Mouse (Mus musculus): ENCODE results near the gene Lypd6b. TPM values are rescaled to one million over a fixed set of nuclear protein-coding genes. Genes with fewer than 3 reads are reported as not detected.

Lypd6b gene
- total and polyA plus RNA-seq, 2 experiments from 2014 or later = 13.9 to 21.8 TPM

- Histone ChIP-seq H3K4me1 (ENCODE audit: insufficient read depth, low read length) (no peaks in the 10 kb centered on the region), H3K36me3 (ENCODE audit: insufficient read depth, low read length) (no peaks in the 10 kb centered on the region), H3K27ac (no peak overlapping the region), H3K27me3 (ENCODE audit: insufficient read depth, low read length) (no peaks in the 10 kb centered on the region; the same call in 1 of the 2 replicates), H3K4me3 (ENCODE audit: low read length) (no peak overlapping the region), H3K9ac (replicated peaks; ENCODE audit: low read length) (no peak overlapping the region), H3K9me3 (ENCODE audit: low read length) (no peaks in the 10 kb centered on the region), H3K4me2 (ENCODE audit: low read depth, low read length) (no peak overlapping the region)
- DNase-seq (ENCODE audit: low spot score) (no peak), ATAC-seq (no peak)
- 89% methylated on average over 6 of the region's 6 CpGs for WGBS
- no peak for TF ChIP-seq CTCF (IDR thresholded peaks at IDR 0.05; ENCODE audit: low read depth)
These were observed 22.0 kb downstream of the Lypd6b start for GRCm38 (mm10) chr2:49809496-49809895.

DNA sequence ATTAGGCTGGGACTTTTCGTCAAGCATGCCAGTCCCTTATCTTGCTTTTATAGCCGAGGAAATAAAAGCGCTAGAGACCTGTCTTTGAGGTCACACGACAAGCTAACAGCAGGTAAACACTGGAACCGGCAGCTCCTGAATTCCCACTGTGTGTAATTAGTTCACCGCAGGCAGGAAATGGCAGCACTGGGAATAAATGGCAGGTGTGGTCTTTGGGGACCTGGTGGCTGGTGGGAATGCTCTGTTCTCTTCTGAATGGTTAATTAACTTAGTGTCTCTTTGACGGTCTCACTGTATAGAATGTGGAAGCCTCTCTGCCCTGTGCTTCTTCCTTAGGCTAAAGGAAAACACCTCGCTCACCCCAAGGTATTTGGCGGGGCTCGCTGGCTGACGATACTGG lies 23.9 kb downstream of the Lypd6b start:
- no peak overlapping the region for H3K27ac ChIP-seq
- 30% methylated on average over 11 of the region's 11 CpGs for WGBS
- no peak overlapping the region for H3K4me2 ChIP-seq (ENCODE audit: low read depth, low read length)
- no peak for TF ChIP-seq CTCF (IDR thresholded peaks at IDR 0.05; ENCODE audit: low read depth)
- H3K4me3 ChIP-seq (ENCODE audit: low read length) = no peak overlapping the region
- H3K27me3 ChIP-seq (ENCODE audit: insufficient read depth, low read length) = no peaks in the 10 kb centered on the region; the same call in 1 of the 2 replicates
- no peaks in the 10 kb centered on the region for H3K4me1 ChIP-seq (ENCODE audit: insufficient read depth, low read length)
- H3K9me3 ChIP-seq (ENCODE audit: low read length) = no peaks in the 10 kb centered on the region
- H3K36me3 ChIP-seq (ENCODE audit: insufficient read depth, low read length) = no peaks in the 10 kb centered on the region
- no peak overlapping the region for H3K9ac ChIP-seq (replicated peaks; ENCODE audit: low read length)
- no peak for ATAC-seq
- no peak for DNase-seq (ENCODE audit: low spot score)

- ATAC-seq (peak; percentile 45; the same call in 1 of the 2 replicates), DNase-seq (ENCODE audit: low spot score) (peak; percentile 69)
- H3K9ac ChIP-seq (replicated peaks; ENCODE audit: low read length) = no peak overlapping the region
- H3K36me3 ChIP-seq (ENCODE audit: insufficient read depth, low read length) = no peaks in the 10 kb centered on the region
- no peaks in the 10 kb centered on the region; the same call in 1 of the 2 replicates for H3K27me3 ChIP-seq (ENCODE audit: insufficient read depth, low read length)
- H3K4me1 ChIP-seq (ENCODE audit: insufficient read depth, low read length) = no peaks in the 10 kb centered on the region
- H3K27ac ChIP-seq = no peak overlapping the region
- no peaks in the 10 kb centered on the region for H3K9me3 ChIP-seq (ENCODE audit: low read length)
- peak; percentile 32; the same call in 1 of the 2 replicates for TF ChIP-seq CTCF (IDR thresholded peaks at IDR 0.05; ENCODE audit: low read depth)
- no peak overlapping the region for H3K4me2 ChIP-seq (ENCODE audit: low read depth, low read length)
- 34% methylated on average over 4 of the region's 4 CpGs for WGBS
- H3K4me3 ChIP-seq (ENCODE audit: low read length) = no peak overlapping the region
These were observed 24.4 kb downstream of the Lypd6b start for GRCm38 (mm10) chr2:49811871-49812363.

- H3K27ac ChIP-seq = no peak overlapping the region
- no peaks in the 10 kb centered on the region for H3K36me3 ChIP-seq (ENCODE audit: insufficient read depth, low read length)
- H3K27me3 ChIP-seq (ENCODE audit: insufficient read depth, low read length) = no peaks in the 10 kb centered on the region; the same call in 1 of the 2 replicates
- ATAC-seq = no peak
- no peaks in the 10 kb centered on the region for H3K9me3 ChIP-seq (ENCODE audit: low read length)
- no peak overlapping the region for H3K9ac ChIP-seq (replicated peaks; ENCODE audit: low read length)
- 82% methylated on average over 4 of the region's 4 CpGs for WGBS
- H3K4me2 ChIP-seq (ENCODE audit: low read depth, low read length) = no peak overlapping the region
- no peaks in the 10 kb centered on the region for H3K4me1 ChIP-seq (ENCODE audit: insufficient read depth, low read length)
- H3K4me3 ChIP-seq (ENCODE audit: low read length) = no peak overlapping the region
- DNase-seq (ENCODE audit: low spot score) = no peak
- no peak for TF ChIP-seq CTCF (IDR thresholded peaks at IDR 0.05; ENCODE audit: low read depth)
These were observed 25.7 kb downstream of the Lypd6b start for GRCm38 (mm10) chr2:49813151-49813550.

- Histone ChIP-seq H3K9ac (replicated peaks; ENCODE audit: low read length) (no peak overlapping the region), H3K4me2 (ENCODE audit: low read depth, low read length) (no peak overlapping the region), H3K4me1 (ENCODE audit: insufficient read depth, low read length) (no peaks in the 10 kb centered on the region), H3K27me3 (ENCODE audit: insufficient read depth, low read length) (no peaks in the 10 kb centered on the region; the same call in 1 of the 2 replicates), H3K4me3 (ENCODE audit: low read length) (no peak overlapping the region), H3K36me3 (ENCODE audit: insufficient read depth, low read length) (no peaks in the 10 kb centered on the region), H3K9me3 (ENCODE audit: low read length) (no peaks in the 10 kb centered on the region), H3K27ac (no peak overlapping the region)
- 85% methylated on average over 6 of the region's 6 CpGs for WGBS
- TF ChIP-seq CTCF (IDR thresholded peaks at IDR 0.05; ENCODE audit: low read depth) = no peak
- DNase-seq (ENCODE audit: low spot score) (no peak), ATAC-seq (no peak)
These were observed 26.5 kb downstream of the Lypd6b start for GRCm38 (mm10) chr2:49814011-49814410.

DNA sequence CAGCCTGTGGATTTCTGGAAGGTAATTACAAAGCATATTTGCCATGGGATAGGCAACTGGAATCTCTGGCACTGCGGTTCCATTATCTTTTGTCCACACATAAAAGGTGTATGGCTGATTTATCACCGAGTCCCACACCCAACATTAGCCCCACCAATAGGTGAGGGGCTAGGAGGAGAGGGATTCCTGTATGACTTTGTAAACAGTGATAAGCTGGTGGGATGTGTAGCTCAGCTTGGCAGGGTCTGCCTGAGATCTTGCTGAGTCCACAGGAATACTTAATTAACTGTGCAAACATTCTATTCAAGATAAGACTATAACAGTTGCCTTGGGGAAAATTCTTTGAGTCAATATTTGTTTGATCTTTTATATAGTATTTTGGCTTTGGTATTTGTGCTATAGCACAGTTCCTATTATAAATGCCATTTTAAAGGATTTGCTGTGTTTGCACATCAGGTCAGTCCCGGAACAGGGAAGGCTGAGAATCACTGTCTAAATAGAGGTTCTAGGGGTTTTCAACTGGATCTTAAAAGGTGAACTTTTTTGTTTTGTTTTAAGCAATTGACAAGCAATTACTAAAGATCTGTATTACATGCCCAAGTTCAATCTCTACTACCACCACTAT lies 28.3 kb downstream of the Lypd6b start:
- 83% methylated on average over 3 of the region's 3 CpGs for WGBS
- H3K4me2 ChIP-seq (ENCODE audit: low read depth, low read length) = no peak overlapping the region
- no peaks in the 10 kb centered on the region; the same call in 1 of the 2 replicates for H3K27me3 ChIP-seq (ENCODE audit: insufficient read depth, low read length)
- no peak overlapping the region for H3K4me3 ChIP-seq (ENCODE audit: low read length)
- no peaks in the 10 kb centered on the region for H3K9me3 ChIP-seq (ENCODE audit: low read length)
- ATAC-seq (no peak), DNase-seq (ENCODE audit: low spot score) (no peak)
- no peaks in the 10 kb centered on the region for H3K36me3 ChIP-seq (ENCODE audit: insufficient read depth, low read length)
- H3K9ac ChIP-seq (replicated peaks; ENCODE audit: low read length) = no peak overlapping the region
- no peaks in the 10 kb centered on the region for H3K4me1 ChIP-seq (ENCODE audit: insufficient read depth, low read length)
- no peak overlapping the region for H3K27ac ChIP-seq
- no peak for TF ChIP-seq CTCF (IDR thresholded peaks at IDR 0.05; ENCODE audit: low read depth)

GRCm38 (mm10) chr2:49816549-49816948 lies 29.1 kb downstream of the Lypd6b start:
- H3K4me2 ChIP-seq (ENCODE audit: low read depth, low read length) = no peak overlapping the region
- H3K9ac ChIP-seq (replicated peaks; ENCODE audit: low read length) = no peak overlapping the region
- no peaks in the 10 kb centered on the region; the same call in 1 of the 2 replicates for H3K27me3 ChIP-seq (ENCODE audit: insufficient read depth, low read length)
- no peak for DNase-seq (ENCODE audit: low spot score)
- H3K36me3 ChIP-seq (ENCODE audit: insufficient read depth, low read length) = no peaks in the 10 kb centered on the region
- H3K4me3 ChIP-seq (ENCODE audit: low read length) = no peak overlapping the region
- no peak for TF ChIP-seq CTCF (IDR thresholded peaks at IDR 0.05; ENCODE audit: low read depth)
- H3K4me1 ChIP-seq (ENCODE audit: insufficient read depth, low read length) = no peaks in the 10 kb centered on the region
- WGBS = 94% methylated on average over 5 of the region's 5 CpGs
- H3K27ac ChIP-seq = no peak overlapping the region
- no peak for ATAC-seq
- H3K9me3 ChIP-seq (ENCODE audit: low read length) = no peaks in the 10 kb centered on the region

Measured in hindbrain, postnatal 0 days (tissue).